Mouse (Mus musculus): ENCODE measurements at regions not wholly inside any gene's neighbourhood (a gene's known extent, or its start where the extent isn't known, plus 50 kb on each side); places are given as distances from the start of the nearest gene placed in this dataset.

- DNase-seq (ENCODE audit: extremely low read depth, low read depth, low spot score) = no peak
Measured at GRCm38 (mm10) chr17:15981558-15981957, 150.7 kb upstream of the Rgmb start.

DNA sequence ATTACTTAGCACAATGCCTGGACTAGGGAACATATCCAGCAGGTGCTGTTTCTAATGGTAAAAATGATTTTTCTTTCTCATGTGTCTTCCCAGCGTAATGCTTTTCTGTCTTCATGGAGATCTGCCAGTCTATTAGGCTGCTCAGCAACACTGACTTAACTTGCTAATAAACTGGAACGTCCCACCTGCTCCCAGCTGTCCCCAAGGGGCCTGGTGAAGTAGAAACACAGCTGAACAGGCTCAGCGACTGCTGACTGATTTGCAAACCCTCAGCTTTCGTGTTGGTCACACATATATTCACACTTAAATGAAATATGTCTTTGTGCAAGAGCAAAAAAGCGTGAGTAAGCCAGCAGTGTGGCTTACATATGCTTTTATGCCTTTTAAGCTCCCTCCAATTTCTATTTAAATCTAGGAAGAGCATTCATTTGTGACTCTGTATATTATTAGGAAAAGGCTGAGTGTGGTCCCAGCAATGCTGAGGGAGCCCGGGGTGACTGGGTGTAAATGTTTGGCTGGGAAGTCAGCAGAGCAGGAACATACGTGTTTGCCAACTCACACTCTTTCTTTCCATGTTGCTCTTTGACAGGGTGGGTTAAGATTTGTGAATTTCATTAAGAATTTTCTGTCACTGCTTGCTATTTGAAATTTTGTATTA is 146.7 kb upstream of the Rgmb start:
- DNase-seq (ENCODE audit: extremely low read depth, low read depth, low spot score) = no peak

DNA sequence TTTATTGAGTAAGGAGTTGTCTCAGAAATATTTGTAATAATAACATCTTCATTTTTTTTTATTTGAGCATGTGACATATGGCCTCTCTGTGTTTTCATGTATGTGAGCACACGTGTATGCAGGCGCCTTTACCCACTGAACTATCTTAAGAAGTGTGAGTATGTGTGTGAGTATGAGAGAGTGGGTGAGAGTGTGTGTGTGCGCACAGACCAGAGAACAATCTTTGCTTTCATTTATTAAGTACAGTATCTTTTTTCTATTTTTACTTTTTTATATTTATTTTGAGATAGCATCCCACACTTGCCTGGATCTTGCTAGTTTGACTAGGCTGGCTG is 140.5 kb upstream of the Rgmb start:
- DNase-seq (ENCODE audit: extremely low read depth, low read depth, low spot score) = no peak

- no peak for DNase-seq (ENCODE audit: extremely low read depth, low read depth, low spot score)
Measured at GRCm38 (mm10) chr17:15970481-15971350, 139.9 kb upstream of the Rgmb start.

DNA sequence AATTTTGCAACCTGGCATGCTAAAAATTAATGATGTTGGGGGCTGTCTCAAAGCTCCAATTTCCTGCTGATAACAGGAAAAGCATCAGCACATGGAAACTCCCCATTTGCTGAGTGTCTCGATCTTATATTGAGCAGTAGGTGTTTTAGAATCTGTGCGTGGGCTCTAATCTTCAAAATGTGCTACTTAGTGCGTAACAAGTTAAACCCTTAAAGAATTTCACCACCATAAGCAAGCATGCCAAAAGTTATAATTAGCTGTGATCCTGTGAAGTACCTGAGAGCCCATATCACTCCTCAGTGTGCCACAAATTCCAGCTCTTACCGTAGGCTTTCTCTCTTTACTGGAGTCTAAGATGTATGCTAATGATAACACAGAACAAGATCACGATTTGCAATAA is 137.5 kb upstream of the Rgmb start:
- DNase-seq (ENCODE audit: extremely low read depth, low read depth, low spot score) = peak; percentile 71

- DNase-seq (ENCODE audit: extremely low read depth, low read depth, low spot score) = peak; percentile 57
Measured at GRCm38 (mm10) chr17:15955656-15956055, 124.8 kb upstream of the Rgmb start.

- DNase-seq (ENCODE audit: extremely low read depth, low read depth, low spot score) = no peak
Measured at GRCm38 (mm10) chr17:15951641-15952040, 120.8 kb upstream of the Rgmb start.

DNA sequence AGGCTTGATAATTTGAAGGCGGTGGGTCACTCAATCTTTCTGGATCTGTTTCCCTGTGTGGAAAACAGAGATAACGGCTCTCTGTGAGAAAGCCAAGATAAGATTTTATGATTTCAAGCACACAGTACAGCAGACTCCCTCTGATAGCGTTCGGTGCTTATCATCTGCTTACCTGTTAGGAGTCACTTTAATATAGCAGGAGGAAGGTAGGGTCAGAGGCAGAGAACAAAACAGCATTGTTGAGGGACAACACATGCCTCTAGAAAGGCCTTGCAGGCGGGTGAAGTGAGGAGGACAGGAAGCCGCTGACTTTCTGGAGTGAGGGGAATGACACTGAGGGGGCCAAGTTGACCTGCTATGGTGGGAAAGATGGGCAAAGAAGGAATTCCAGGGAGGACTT is 118.9 kb upstream of the Rgmb start:
- no peak for DNase-seq (ENCODE audit: extremely low read depth, low read depth, low spot score)

DNA sequence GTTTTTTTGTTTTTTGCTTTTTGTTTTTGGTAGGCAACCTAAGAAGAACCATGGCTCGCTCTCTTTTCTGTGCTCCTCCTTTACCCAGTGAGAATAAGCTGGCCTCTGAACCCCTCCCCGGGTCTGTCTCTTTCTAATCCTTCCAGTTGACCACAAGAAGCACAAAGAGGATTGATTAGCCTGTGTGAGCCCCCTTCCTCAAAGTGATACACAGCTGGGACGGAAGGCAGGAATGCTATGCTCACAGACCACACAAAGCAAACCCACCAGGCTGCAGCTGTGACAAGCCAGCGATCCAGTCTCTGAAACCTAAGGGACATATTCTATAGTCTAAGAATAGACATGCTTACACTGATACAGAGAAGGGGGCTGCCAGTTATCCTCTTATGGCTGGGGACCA is 111.5 kb upstream of the Rgmb start:
- DNase-seq (ENCODE audit: extremely low read depth, low read depth, low spot score) = no peak

- no peak for DNase-seq (ENCODE audit: extremely low read depth, low read depth, low spot score)
Measured at GRCm38 (mm10) chr17:15918609-15919008, 87.8 kb upstream of the Rgmb start.

- no peak for DNase-seq (ENCODE audit: extremely low read depth, low read depth, low spot score)
Measured at GRCm38 (mm10) chr17:15898689-15899419, 68.0 kb upstream of the Rgmb start.

DNA sequence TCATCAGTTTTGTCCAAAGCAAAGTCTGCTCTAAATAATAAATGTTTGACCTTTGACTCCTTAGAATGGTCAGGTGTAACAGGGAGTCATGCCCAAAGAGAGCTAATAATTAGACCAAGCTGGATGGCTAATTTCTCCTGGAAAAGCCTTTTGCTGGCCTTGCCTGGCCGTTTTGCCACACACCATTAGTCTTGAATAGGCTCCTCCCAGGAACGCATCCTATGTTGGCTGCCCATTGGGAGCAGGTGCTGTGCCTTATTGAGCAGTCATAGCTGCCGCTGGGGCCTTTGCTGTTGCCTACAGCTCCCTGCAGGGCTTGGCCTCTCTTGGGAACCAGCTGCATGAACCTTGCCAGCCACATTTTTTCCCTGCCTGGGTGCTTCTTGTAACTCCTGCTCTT is 65.1 kb upstream of the Rgmb start:
- no peak for DNase-seq (ENCODE audit: extremely low read depth, low read depth, low spot score)

DNA sequence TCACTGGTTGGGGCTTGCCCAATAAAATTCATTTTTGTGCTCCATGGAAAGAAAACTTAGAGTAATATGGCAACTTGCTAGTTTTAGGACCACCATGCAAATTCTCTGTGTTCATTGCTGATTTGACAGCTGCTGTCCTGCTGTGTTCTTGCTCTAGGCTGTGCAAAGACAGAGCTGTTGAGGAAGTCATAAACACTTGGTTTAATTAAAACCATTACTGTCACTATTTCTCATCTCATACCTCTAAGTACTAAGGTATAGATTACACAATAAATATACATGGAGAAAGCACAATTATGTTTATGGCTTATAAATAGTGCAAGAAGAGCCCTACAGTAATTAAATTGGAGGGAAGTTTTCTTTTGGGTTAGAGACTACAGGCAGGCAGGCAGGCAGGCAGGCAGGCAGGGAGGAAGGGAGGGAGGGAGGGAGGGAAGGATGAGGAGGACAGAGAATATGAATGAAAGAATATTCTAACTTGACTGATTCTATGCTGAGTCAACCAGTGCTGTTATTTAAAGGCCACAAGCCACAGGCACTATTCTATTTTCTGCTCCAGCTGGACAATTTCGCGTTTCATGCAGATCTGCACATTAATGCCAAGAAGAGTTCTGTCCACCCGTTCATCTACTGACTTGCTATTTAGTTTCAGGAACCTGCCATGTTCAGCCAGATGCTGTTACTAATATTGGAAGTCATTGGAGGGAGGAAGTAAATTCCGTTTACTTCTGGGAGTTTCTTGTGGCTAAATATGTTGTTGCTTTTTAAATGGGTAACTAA is 61.2 kb upstream of the Rgmb start:
- DNase-seq (ENCODE audit: extremely low read depth, low read depth, low spot score) = no peak

GRCm38 (mm10) chr17:15890595-15891140 is 59.8 kb upstream of the Rgmb start:
- DNase-seq (ENCODE audit: extremely low read depth, low read depth, low spot score) = no peak

GRCm38 (mm10) chr17:15882803-15883202 is 52.0 kb upstream of the Rgmb start:
- no peak for DNase-seq (ENCODE audit: extremely low read depth, low read depth, low spot score)

- DNase-seq (ENCODE audit: extremely low read depth, low read depth, low spot score) = no peak
Measured at GRCm38 (mm10) chr17:15882245-15882644, 51.4 kb upstream of the Rgmb start.
